Mouse (Mus musculus) layer of hippocampus, postnatal 14 days (tissue): ENCODE measurements around the gene Gm156. TPM values are rescaled to one million over a fixed set of nuclear protein-coding genes. Genes with fewer than 3 reads are reported as not detected.
"Not testable (repeated sequence)": the region's sequence is repeated elsewhere in the genome, so short reads cannot be mapped to it uniquely, and the experiment has no call there.

Experiments
- DNase-seq, 2 experiments: peaks; one replicate each; pipeline ENCODE4 v3.0.0; 2021 to 2022; ENCODE audit warnings: low spot score in 2 of 2, mixed read lengths in 1 of 2
- long read RNA-seq, 2 experiments: library from polyadenylated mRNA; stranded (forward); transcript quantifications; one replicate each; pipeline ENCODE4 v2.0.0; 2021
- total RNA-seq, 2 experiments: library from RNA; stranded (reverse); gene quantifications; 2 replicates each; pipeline ENCODE4 v1.2.3; 2021

The Gm156 gene
- total RNA-seq = not detected
- long read RNA-seq, experiment 1 = 0 reads
- long read RNA-seq, experiment 2 = 0 reads

DNA sequence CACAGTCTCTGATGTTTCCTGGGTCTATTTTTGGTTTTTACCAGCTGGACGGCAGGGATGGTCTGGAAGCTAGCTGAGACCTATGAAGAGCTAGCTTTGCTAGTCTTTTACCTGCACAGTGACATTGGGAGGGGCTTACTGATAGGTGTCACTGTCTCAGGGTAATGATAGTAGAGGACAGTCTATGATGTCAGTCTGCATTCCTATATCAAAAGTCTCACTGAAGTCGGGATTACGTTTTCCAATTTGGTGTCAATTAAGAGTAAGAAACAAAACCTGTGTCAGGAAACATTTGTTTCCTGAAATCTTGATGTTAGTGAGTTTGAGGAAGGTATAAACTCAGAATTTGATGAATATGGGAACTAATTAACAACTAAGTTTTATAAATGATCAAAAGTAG lies at the start of gene Gm156:
Gene Gm156, minus strand, starts transcription at position 101 of the 400 bp plus-strand sequence.
- DNase-seq = not testable (repeated sequence)

DNA sequence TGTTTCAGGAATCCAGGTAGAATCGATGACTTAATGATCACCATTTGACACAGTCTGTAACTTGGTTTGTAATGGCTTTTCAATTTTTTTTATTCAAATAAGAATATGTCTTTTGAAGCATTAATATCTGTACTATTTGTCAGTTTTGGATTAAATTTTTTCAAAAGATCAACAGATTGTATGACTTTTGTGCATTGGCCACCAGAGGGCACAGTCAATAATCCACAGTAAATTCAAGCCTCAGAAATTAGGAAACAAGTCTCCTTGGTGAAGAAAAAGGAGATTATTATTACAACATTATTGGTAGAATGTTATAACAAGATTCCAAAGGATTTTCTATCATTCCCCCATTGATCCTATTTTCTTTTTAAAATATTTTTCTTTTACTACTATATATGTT lies 41.5 kb upstream of the Gm156 start:
- DNase-seq = no peak

DNA sequence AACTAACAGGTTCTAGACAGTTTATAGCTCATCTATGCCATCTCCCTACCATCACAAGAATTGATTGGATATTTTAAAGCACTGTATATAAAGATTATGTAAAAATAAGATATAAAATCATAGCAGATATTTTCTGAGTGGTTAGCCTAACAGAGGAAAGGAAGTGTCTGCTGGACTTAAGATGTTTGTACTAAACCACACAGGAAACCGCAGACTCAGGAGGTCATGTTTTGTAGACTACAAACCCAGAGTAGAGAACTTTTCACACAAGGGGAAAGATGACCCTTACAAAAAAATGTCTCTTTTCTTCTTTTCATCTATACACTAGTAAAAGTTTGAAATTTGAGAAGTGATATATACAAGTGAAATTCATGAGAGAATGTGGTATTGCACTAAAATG lies 39.9 kb upstream of the Gm156 start:
- DNase-seq = no peak

DNA sequence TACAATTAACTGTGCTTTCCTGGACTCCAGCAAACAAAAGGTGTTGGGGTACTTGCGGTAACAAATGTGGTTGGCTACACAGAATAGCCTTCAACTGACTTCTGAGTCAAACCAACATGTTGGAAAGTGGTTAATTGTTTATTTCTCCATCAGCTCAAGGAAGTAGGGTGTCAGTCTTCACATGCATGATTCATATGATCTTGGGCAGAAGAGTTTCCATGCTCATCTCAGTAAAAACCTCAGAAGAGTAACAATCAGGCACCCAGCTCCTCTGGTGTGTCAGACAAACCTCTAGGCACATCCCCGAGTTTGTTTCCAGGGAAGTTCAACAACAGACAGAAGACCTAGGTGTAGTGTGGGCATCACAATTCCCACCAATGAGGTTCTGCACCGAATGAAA lies 33.7 kb upstream of the Gm156 start:
- DNase-seq = no peak

DNA sequence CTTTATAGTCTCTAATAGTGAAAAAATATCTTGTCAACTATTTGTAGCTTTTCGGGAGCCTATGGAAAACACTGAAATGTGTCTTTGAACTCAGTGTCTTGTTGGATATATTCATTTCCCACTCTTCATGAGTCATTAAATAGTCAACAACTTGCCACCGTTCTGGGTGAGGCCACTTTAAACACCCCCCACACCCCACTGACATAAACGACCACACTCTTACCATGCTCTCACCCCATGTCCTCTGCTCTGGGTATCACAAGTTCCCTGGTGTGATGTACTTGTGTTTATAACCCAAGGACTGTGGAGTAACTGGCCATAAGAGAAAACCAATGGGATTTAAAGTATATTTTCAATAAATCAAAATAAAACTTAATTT lies 36.4 kb downstream of the Gm156 start:
- no peak for DNase-seq

DNA sequence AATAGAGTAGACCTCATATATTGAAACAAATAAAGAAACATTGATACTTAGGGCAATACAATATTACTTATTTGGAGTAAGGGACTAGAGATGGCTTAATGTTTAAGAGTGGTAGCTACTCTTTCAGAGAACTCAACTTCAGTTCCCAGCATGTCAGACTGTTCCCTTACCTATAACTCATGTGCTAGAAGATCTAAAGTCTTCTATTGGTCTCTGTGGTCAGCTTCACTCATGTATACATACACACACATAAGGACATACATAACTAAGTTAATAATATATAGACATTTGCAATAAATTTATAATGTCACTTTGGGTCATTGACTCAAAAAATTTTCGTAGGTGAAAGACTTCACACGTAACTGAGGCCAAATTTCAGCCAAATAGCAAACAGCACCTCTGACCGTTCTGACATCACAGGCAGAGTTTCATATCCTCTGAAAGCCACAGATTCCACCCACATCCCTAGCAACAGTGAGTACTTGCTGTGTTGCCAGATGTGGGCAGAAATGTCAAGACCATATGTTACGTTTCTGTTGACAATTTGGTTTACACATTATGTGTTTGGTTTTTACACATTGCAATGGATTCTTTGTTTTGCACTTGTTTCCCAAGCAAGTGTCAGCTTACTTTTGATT lies 36.9 kb downstream of the Gm156 start:
- no peak for DNase-seq

DNA sequence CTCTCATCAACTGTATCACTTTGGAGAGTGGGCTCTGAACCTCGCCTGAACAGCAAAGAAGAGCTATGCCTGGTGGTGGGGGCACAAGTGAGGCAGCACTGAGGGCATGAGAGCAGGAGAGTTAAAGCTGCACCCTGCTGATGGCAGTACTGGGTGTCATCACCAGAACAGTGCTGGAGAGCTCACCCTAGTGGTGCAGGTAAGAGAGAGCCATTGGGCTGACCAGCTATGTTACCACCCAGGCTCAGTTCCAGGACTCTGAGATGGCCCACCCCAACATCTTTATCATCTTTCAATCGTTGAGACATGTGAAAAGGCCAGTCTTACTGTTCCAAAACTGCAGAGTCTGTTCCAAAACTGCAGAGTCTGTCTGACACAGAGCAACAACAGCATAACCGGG lies 37.9 kb downstream of the Gm156 start:
- DNase-seq = no peak

DNA sequence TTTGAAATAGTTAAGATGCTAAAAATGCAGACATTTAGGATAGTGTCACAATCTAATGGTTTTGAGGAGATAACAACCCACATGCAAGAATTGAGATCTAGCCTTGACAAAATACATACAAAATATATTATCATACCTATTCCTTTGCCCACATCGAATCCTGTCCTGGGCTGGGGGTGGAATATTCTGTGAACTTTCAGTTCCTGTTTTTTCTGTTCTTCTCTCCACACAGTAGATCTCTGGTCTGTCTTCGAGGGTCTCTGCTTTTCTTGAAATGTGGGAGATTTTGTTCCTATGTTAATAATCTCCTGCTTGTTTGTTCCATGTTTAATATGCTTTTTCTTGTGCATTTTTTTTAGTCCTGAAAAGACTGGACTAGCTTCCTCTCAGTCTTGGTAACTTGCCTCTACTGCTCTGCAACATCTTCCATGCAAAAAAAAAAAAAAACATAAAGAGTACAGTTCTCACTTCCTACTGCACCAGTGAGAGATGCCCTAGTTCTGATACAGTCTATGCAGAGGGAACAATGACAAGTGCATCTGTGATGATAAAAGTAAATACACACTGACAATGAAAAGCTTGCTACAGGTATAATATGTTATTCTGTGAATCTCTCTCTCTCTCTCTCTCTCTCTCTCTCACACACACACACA lies 43.9 kb downstream of the Gm156 start, which contains the start of gene Klri2:
Gene Klri2, minus strand, starts transcription at position 416 of the 653 bp plus-strand sequence.
- no peak for DNase-seq

DNA sequence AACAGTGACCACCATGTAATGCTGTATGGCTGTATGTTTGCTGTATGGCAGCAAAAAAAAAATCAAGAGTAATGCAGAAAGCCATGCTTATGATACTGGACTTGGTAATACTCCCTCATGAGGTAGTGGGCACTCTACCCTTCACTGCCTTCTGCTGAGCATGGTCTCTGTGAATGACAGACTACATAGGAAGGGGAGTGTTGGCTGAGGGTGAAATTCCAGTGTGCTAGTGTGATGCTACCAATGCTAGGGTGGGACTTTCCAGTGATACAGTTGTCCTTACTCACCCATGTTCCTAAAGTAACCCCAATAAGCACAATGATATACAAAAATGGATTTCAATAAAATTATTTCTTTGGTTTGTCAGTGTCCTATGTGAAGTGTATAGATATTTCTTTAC lies 47.7 kb downstream of the Gm156 start:
- no peak for DNase-seq

DNA sequence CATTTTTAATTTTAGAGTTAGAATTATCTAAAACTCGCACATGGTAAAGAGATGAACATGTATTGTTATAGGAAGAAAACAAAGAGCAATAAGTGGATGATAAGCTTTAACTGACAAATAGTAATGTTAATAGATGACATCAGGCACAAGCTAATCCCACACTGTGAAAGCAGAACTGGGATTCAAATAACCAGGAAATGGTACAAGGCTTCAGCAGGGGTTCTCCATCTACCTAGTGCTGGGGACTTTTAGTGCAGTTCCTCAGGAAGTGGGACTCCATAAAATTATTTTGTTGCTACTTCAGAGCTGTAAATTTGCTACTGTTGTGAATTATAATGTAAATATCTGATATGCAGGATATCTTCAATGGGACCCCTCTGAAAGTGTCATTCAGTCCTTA lies 56.8 kb downstream of the Gm156 start:
- DNase-seq = no peak

DNA sequence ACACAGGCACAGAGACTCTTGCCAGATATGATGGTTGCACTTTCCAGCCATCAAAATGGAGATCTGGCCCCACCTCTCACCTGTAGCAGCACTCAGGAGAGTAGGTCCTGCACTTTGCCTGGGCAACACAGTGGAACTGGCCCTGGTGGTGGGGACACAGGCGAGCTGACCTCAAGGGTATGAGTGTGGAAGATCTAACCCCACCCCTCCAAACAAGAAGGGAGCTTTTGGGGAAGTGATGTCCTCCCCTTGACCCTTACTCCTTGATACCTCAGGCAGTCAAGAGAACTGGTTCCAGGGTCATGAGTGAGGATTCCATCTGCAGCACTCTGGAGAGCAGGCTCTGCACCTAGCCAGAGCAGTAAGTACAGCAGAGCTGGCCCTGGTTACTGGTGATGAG lies 62.7 kb downstream of the Gm156 start:
- no peak for DNase-seq

DNA sequence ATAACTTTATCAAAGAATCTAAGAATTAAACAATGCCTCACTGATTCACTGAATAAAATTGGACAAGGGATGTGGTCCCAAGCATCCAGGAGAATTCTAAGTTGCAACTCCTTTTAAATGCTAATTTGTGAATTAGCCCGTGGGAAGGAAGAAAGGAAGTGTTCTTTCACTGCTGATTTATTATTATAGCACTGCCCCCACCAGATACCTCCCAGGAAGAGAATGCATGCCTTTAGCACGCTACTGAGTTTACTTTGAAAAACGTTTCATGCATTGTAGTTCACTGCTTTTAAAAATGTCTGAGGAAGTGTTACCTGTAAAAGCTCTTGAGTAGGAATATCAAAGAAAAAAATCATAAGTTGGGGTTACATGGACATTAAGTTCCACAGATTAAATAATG lies 63.6 kb downstream of the Gm156 start:
- DNase-seq = no peak

DNA sequence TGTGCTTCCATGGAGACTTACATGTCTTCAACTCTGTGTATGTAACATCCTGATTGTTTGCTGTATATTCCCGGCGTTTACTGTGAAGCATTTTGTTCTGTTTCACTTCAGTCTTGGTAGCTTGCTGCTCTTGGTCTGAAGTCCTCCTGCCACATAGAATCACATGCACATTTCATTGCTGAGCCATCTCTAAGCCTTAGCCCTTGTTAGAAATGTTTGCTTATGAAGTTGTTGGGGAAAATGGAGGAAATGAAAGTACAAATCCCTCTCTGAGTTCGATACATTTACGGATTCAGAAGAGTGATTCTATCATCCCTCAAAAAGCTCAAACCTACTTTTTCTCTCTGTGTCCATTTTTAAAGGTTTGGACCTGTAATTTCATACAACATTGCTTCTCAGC lies 67.0 kb downstream of the Gm156 start, which contains the start of gene Klri1:
Gene Klri1, minus strand, starts transcription at position 101 of the 400 bp plus-strand sequence.
- no peak for DNase-seq

Other genes starting within 250 kb of the Gm156 start
- not detected for gene Klre1, start 206.4 kb downstream of the Gm156 start, total RNA-seq
- not detected for gene Klrd1, start 192.5 kb downstream of the Gm156 start, total RNA-seq
- gene Klrk1, start 160.4 kb downstream of the Gm156 start, total RNA-seq = not detected
- not detected for gene Klrc3, start 140.9 kb downstream of the Gm156 start, total RNA-seq
- not detected for gene Klrc2, start 123.6 kb downstream of the Gm156 start, total RNA-seq
- gene Klrc1, start 105.3 kb downstream of the Gm156 start, total RNA-seq = not detected
- gene Klri1, start 67.1 kb downstream of the Gm156 start, total RNA-seq = not detected
- gene Klri2, start 43.8 kb downstream of the Gm156 start, total RNA-seq = not detected
- gene Gm17631, start 78.4 kb upstream of the Gm156 start, total RNA-seq = not detected
- not detected for gene Klra17, start 92.4 kb upstream of the Gm156 start, total RNA-seq
- not detected for gene Klra5, start 133.4 kb upstream of the Gm156 start, total RNA-seq
- not detected for gene Klra6, start 242.7 kb upstream of the Gm156 start, total RNA-seq